ENCODE assay signal across 18 mouse cellular contexts in genomic region chr2:59679424-59680020, GRCm38 (mm10).
DNase-seq lines count a peak whose midpoint lies in the region.
"Had no signal": no experiment of that assay in that cellular context is flagged by ENCODE, and none has a peak within 500 bp of the region (broad histone marks: within the 10 kb centered on the region; RNA-seq: fewer than 3 reads in every experiment).

No protein-coding gene starts in this region.

- DNase-seq in lung, adult 18-20 months: peak; percentile 63 to 82
- DNase-seq in lung, postnatal 14 days: no peak
- peak; percentile 82 for DNase-seq in gonadal fat pad, adult 2 months (ENCODE audit: low read depth)
- peak; percentile 49 for DNase-seq in lung, postnatal 10 days
- DNase-seq in left cerebral cortex, adult 8-10 months (ENCODE audit: low spot score in 2 of 2): no peak
- DNase-seq in kidney, postnatal 10 days: no peak
- DNase-seq in left cerebral cortex, adult 9 months (ENCODE audit: low spot score in 2 of 2): no peak
- DNase-seq: adrenal gland, postnatal 14 days; cerebellum, adult 2 months; cerebellum, postnatal 36 days; embryo, embryonic 11 days; gastrocnemius, postnatal 10 days; heart, adult 2 months; kidney, adult 18-20 months; liver, embryonic 13.5 days; retina, postnatal 1 day; right cerebral cortex, postnatal 25 days; thymus, adult 18-20 months had no signal

Comparison
In these comparisons a context has a peak if more than half of its experiments do, and no peak if none do; other contexts are left out.
1. DNase-seq: peak in lung, adult 18-20 months (2 of 2), gonadal fat pad, adult 2 months (single experiment) and lung, postnatal 10 days (single experiment); none in lung, postnatal 14 days (single experiment), left cerebral cortex, adult 8-10 months (0 of 2), kidney, postnatal 10 days (single experiment) and left cerebral cortex, adult 9 months (0 of 2).